Mouse (Mus musculus): ENCODE results near the gene Snx33.

DNA sequence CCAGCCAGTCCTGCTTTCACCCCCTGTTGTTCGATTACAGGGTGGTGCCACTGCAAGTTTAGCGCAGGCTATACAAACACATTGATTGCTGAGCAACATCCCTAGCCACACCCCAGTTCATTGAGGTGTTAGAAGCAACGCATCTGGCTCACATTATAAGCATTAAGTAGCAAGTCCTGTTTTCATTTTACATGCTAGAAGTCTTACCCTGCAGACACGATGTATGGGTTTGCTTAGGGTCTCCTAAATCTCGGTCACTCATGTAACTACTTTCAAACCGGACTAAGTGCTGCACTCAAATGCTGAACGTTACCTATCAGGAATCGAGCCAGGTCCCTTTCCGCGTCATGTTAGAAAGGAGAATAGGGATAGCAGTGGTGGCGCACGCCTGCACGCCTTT is 21.6 kb upstream of the Snx33 start:
- TF ChIP-seq CTCF (IDR thresholded peaks at IDR 0.05; ENCODE audit: low read depth) (no peak), EP300 (IDR thresholded peaks at IDR 0.05; ENCODE audit: low read depth) (no peak)
